Mouse (Mus musculus) neural tube, embryonic 11.5 days (tissue): Measurements from ENCODE around the gene Klhdc8b. TPM values are rescaled to one million over a fixed set of nuclear protein-coding genes. Genes with fewer than 3 reads are reported as not detected.

Source experiments
- ATAC-seq: fragments of 200-750 bp; cut with Nextera tagmentation; 2 replicates; pipeline ENCODE4 v1.8.0; 2017; ENCODE audit warnings: moderate number of reproducible peaks, mild to moderate bottlenecking, moderate TSS enrichment, moderate library complexity; ENCODE audit not compliant: insufficient read depth, low FRiP score, low TSS enrichment
- DNase-seq: peaks from one replicate; pipeline ENCODE4 v3.0.0-alpha.2; 2015; ENCODE audit warnings: low spot score
- H3K27ac ChIP-seq: fragments of 300-500 bp; sonication (generic); 2 replicates; pipeline ENCODE4 v1.5.1; 2014; ENCODE audit warnings: low read depth, mild to moderate bottlenecking, low read length
- H3K27me3 ChIP-seq: fragments of 300-500 bp; sonication (generic); 2 replicates; pipeline ENCODE4 v1.6.1; 2014; ENCODE audit warnings: mild to moderate bottlenecking, low read length, mixed read lengths; ENCODE audit not compliant: control insufficient read depth, insufficient read depth
- H3K36me3 ChIP-seq: fragments of 300-500 bp; sonication (generic); 2 replicates; pipeline ENCODE4 v1.6.1; 2014; ENCODE audit warnings: mild to moderate bottlenecking, low read length, moderate library complexity, mixed read lengths; ENCODE audit not compliant: control insufficient read depth, insufficient read depth
- H3K4me1 ChIP-seq: fragments of 300-500 bp; sonication (generic); 2 replicates; pipeline ENCODE4 v1.6.1; 2014; ENCODE audit warnings: low read length, mixed read lengths; ENCODE audit not compliant: control insufficient read depth, insufficient read depth
- H3K4me2 ChIP-seq: fragments of 300-500 bp; sonication (generic); 2 replicates; pipeline ENCODE4 v1.6.1; 2014; ENCODE audit warnings: low read depth, mild to moderate bottlenecking, moderate library complexity
- H3K4me3 ChIP-seq: fragments of 300-500 bp; sonication (generic); 2 replicates; pipeline ENCODE4 v1.5.1; 2014; ENCODE audit warnings: low read depth, low read length
- H3K9ac ChIP-seq: fragments of 300-500 bp; sonication (generic); 2 replicates; pipeline ENCODE4 v1.6.1; 2014; ENCODE audit warnings: mild to moderate bottlenecking, low read length
- H3K9me3 ChIP-seq: fragments of 300-500 bp; sonication (generic); 2 replicates; pipeline ENCODE4 v1.6.1; 2016; ENCODE audit warnings: low read length; ENCODE audit not compliant: control insufficient read depth
- WGBS: fragments of 180-500 bp; shearing (Covaris S2); extraction: QIAGEN DNeasy Blood & Tissue Kit; methylation state at CpG from one replicate; pipeline ENCODE4 v1.1.7; 2014; 5-methylcytosine and 5-hydroxymethylcytosine counted together
- polyA plus RNA-seq: library from polyadenylated mRNA; unstranded; fragments of >200 nt; fragmentation: Nextera tagmentation; extraction: Ambion mirVana; gene quantifications from 2 replicates; pipeline ENCODE4 v1.2.1, GENCODE M21; 2014

Gene Klhdc8b
- polyA plus RNA-seq, 1 experiment from 2014 or later = 28.9 TPM

DNA sequence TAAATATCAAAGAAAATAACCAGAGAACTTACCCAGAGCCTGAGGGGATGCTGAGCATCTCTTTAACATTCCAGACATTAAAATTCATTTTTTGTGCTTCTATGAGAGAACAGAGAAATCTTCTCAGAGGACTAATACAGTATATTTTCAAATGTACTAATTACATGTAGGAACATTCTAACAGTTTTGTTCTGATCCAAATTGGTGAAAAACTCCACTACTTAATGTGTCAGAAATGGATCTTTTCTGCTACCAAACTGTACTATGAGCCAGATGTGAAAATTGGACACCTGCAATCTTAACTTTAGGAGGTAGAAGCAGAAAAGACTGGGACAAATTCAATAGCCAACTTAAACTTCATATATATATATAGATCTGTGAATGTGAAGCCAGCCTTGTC, 33.0 kb downstream of the Klhdc8b start, which contains the start of gene Ccdc36:
Gene Ccdc36 (minus strand): TSS at position 101 of the 400 bp plus-strand sequence.
- ATAC-seq (no peak), DNase-seq (no peak)
- no peak within 1 kb of the TSS for H3K4me3 ChIP-seq
- no peak within 1 kb of the TSS for H3K9ac ChIP-seq
- no peaks in the 10 kb centered on the region for H3K9me3 ChIP-seq
- no peak within 1 kb of the TSS for H3K4me2 ChIP-seq
- no peaks in the 10 kb centered on the region for H3K27me3 ChIP-seq
- 0 out of 2 replicates have a peak, but pooled peaks cover 5% of the 10 kb centered on the region for H3K4me1 ChIP-seq
- no peaks in the 10 kb centered on the region for H3K36me3 ChIP-seq
- H3K27ac ChIP-seq = no peak within 1 kb of the TSS

GRCm38 (mm10) chr9:108412221-108412620, 49.2 kb downstream of the Klhdc8b start:
- DNase-seq = no peak

DNA sequence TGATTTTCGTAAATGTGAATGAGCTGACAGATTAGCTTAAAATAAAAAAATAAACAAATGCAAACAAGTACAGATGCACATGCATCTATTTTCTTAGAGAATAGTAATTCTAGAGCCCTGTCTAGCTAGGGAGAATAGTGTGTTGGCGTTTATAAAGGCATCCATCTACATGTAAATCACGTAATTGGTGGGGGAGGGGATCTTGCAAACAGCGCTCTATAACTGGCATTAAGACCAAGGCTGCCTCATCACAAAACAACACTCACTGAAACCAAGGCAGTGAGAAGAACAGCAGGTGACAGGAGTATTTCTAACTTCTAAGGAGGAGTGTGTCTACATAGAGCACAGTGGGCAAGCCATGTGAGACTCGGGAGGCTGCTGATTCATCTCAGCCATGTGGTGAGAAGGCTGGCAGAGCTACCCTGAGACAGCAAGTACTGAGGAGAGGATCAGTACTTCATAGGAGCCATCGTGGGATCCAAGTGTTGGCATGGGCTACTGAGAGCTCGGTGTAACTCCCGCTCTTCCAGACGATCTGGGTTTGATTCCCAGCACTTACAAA, 49.9 kb downstream of the Klhdc8b start:
- Histone ChIP-seq H3K9me3 (no peaks in the 10 kb centered on the region), H3K9ac (no peak overlapping the region), H3K4me1 (no peaks in the 10 kb centered on the region), H3K27me3 (no peaks in the 10 kb centered on the region), H3K4me2 (no peak overlapping the region), H3K4me3 (no peak overlapping the region), H3K36me3 (no peaks in the 10 kb centered on the region), H3K27ac (no peak overlapping the region)
- ATAC-seq (no peak), DNase-seq (no peak)
- 80% methylated on average over 9 of the region's 9 CpGs for WGBS

More at GRCm38 (mm10) chr9:108412221-108412620, 49.2 kb downstream of the Klhdc8b start:
- Histone ChIP-seq H3K4me2 (no peak overlapping the region), H3K36me3 (no peaks in the 10 kb centered on the region), H3K9ac (no peak overlapping the region), H3K4me3 (no peak overlapping the region), H3K27me3 (no peaks in the 10 kb centered on the region), H3K27ac (no peak overlapping the region), H3K4me1 (no peaks in the 10 kb centered on the region), H3K9me3 (no peaks in the 10 kb centered on the region)
- ATAC-seq = no peak
- WGBS = 91% methylated on average over 1 of the region's 1 CpGs

GRCm38 (mm10) chr9:108409535-108409934, 51.8 kb downstream of the Klhdc8b start:
- Histone ChIP-seq H3K9ac (no peak overlapping the region), H3K27me3 (no peaks in the 10 kb centered on the region), H3K9me3 (no peaks in the 10 kb centered on the region), H3K4me2 (no peak overlapping the region), H3K4me3 (no peak overlapping the region), H3K36me3 (no peaks in the 10 kb centered on the region), H3K27ac (no peak overlapping the region), H3K4me1 (no peaks in the 10 kb centered on the region)
- ATAC-seq (no peak), DNase-seq (no peak)
- WGBS = 89% methylated on average over 4 of the region's 4 CpGs

- 84% methylated on average over 8 of the region's 8 CpGs for WGBS
- ATAC-seq = no peak
- H3K9me3 ChIP-seq = no peaks in the 10 kb centered on the region
- H3K4me1 ChIP-seq = no peaks in the 10 kb centered on the region
- no peak overlapping the region for H3K4me2 ChIP-seq
- DNase-seq = no peak
- H3K4me3 ChIP-seq = no peak overlapping the region
- H3K9ac ChIP-seq = no peak overlapping the region
- H3K27ac ChIP-seq = no peak overlapping the region
- H3K36me3 ChIP-seq = no peaks in the 10 kb centered on the region
- H3K27me3 ChIP-seq = no peaks in the 10 kb centered on the region
Measured at GRCm38 (mm10) chr9:108404451-108404850, 56.9 kb downstream of the Klhdc8b start.

DNA sequence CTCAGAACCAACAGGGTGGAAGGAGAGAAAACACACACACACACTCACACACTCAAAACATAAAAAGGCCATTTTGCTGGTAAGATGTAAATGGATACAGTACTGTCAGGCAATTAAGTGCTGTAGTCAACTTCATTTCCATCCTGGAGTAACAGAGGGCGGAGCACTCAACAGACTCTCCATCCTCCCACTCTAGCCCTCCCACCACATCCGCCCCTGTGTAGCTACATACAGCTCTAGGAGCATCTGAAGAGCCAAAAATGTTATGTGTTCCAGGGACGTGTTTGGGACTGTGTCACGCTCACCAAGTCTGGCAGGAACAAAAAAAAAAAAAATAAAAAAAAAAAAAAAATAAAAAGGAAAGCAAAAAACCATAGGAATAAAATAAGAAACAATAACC, 58.3 kb downstream of the Klhdc8b start:
- no peaks in the 10 kb centered on the region for H3K36me3 ChIP-seq
- H3K9ac ChIP-seq = no peak overlapping the region
- no peak overlapping the region for H3K27ac ChIP-seq
- H3K4me3 ChIP-seq = no peak overlapping the region
- WGBS = 95% methylated on average over 4 of the region's 4 CpGs
- no peaks in the 10 kb centered on the region for H3K9me3 ChIP-seq
- DNase-seq (no peak), ATAC-seq (no peak)
- H3K27me3 ChIP-seq = no peaks in the 10 kb centered on the region
- no peak overlapping the region for H3K4me2 ChIP-seq
- H3K4me1 ChIP-seq = no peaks in the 10 kb centered on the region

DNA sequence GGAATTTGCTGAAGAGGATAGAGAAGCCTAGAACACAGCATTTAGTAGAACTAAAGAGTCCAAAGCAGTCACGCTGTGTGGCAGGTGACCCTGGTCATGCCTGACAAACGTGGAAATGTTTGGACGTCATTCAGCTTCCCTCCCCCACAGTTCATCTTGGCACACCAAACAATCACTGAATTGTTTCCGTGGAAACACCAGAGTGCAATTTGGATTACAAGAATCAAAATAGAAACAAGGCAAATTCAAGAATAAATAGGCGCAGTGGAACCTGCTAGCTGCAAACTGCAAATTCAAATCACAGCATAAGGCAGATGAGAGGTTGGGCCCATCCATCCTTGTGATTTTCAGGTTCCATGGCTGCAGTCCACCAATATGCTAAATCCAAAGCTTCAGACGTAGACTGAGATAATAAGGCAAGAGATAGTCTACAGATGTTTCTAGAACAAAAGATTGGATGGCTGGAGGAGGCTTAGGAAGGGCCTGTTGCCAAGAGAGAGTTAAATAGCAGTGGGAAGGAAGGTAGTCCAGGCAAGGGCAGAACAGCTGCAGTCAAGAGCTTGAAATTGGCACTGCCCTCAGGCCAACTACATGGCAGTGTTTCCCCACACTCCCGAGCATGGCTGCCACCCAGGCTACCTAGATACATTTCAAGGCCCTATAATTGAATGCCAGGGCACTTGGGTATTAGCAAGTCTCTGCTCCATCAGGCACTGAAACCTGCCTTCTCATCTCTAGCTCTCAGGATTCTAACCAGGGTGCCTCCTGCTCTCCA, 60.0 kb downstream of the Klhdc8b start:
- no peak for DNase-seq
- no peak overlapping the region for H3K4me2 ChIP-seq
- 64% methylated on average over 7 of the region's 7 CpGs for WGBS
- no peak for ATAC-seq
- H3K36me3 ChIP-seq = no peaks in the 10 kb centered on the region
- no peaks in the 10 kb centered on the region for H3K9me3 ChIP-seq
- no peak overlapping the region for H3K27ac ChIP-seq
- no peak overlapping the region for H3K9ac ChIP-seq
- H3K4me1 ChIP-seq = no peaks in the 10 kb centered on the region
- no peaks in the 10 kb centered on the region for H3K27me3 ChIP-seq
- no peak overlapping the region for H3K4me3 ChIP-seq

DNA sequence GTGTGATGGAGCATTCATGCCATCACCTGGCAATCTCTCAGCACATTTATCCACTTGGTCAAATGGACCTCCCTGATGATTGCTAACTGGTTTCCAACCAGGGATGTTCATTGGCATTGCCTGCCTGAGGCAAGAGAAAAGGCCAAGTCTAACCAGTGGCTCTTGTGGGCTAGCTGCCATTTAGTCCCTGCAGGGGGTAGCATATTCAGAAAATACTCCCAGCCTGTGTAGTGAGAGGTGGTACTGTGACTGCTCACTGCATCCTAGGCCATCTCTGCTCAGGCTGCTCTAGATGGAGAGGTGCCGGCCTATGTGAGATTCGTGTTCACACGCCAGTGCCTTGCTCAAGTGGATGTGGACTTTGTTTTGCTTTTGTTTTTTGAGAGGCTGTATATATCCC, 63.1 kb downstream of the Klhdc8b start:
- Histone ChIP-seq H3K9me3 (no peaks in the 10 kb centered on the region), H3K27me3 (no peaks in the 10 kb centered on the region), H3K4me1 (no peaks in the 10 kb centered on the region), H3K4me2 (no peak overlapping the region), H3K4me3 (no peak overlapping the region), H3K9ac (no peak overlapping the region), H3K27ac (no peak overlapping the region), H3K36me3 (no peaks in the 10 kb centered on the region; the same call in 1 of the 2 replicates)
- WGBS = 95% methylated on average over 3 of the region's 3 CpGs
- no peak for ATAC-seq
- no peak for DNase-seq
